Mouse (Mus musculus) thymus, postnatal 36 days (tissue): Measurements from ENCODE around the gene Gng12.
"Not testable (repeated sequence)": the region's sequence is repeated elsewhere in the genome, so short reads cannot be mapped to it uniquely, and the experiment has no call there.

Experiments used
- DNase-seq, 2 experiments: peaks; one replicate each; pipeline ENCODE4 v3.0.0; 2022; ENCODE audit warnings: mixed read lengths in 2 of 2

Gene Gng12

GRCm38 (mm10) chr6:66958466-66959235 lies 62.5 kb downstream of the Gng12 start:
- DNase-seq = no peak

GRCm38 (mm10) chr6:66962582-66963043 lies 66.4 kb downstream of the Gng12 start:
- DNase-seq = no peak

- DNase-seq = no peak
Observed at GRCm38 (mm10) chr6:66963068-66963467, 66.9 kb downstream of the Gng12 start.

- DNase-seq = not testable (repeated sequence)
Observed at GRCm38 (mm10) chr6:66963651-66964050, 67.5 kb downstream of the Gng12 start.

- DNase-seq = no peak
Observed at GRCm38 (mm10) chr6:66964222-66964621, 68.0 kb downstream of the Gng12 start.

GRCm38 (mm10) chr6:66965203-66965602 lies 69.0 kb downstream of the Gng12 start:
- DNase-seq = no peak

- DNase-seq = no peak
Observed at GRCm38 (mm10) chr6:66967788-66968187, 71.6 kb downstream of the Gng12 start.

GRCm38 (mm10) chr6:66969446-66969845 lies 73.2 kb downstream of the Gng12 start:
- no peak for DNase-seq

GRCm38 (mm10) chr6:66972300-66972699 lies 76.1 kb downstream of the Gng12 start:
- peak; percentile 21 to 27 for DNase-seq

GRCm38 (mm10) chr6:66973180-66973579 lies 77.0 kb downstream of the Gng12 start:
- DNase-seq = peak; percentile 21 to 39

- DNase-seq = no peak
Observed at GRCm38 (mm10) chr6:66975522-66975921, 79.3 kb downstream of the Gng12 start.

- DNase-seq = no peak
Observed at GRCm38 (mm10) chr6:66979197-66979596, 83.0 kb downstream of the Gng12 start.

GRCm38 (mm10) chr6:66980040-66980439 lies 83.8 kb downstream of the Gng12 start:
- DNase-seq = no peak

- no peak for DNase-seq
Observed at GRCm38 (mm10) chr6:66981366-66981765, 85.2 kb downstream of the Gng12 start.

- DNase-seq = no peak
Observed at GRCm38 (mm10) chr6:66981864-66982263, 85.7 kb downstream of the Gng12 start.

GRCm38 (mm10) chr6:66984079-66984478 lies 87.9 kb downstream of the Gng12 start:
- DNase-seq = no peak

- DNase-seq = no peak
Observed at GRCm38 (mm10) chr6:66984672-66985071, 88.5 kb downstream of the Gng12 start.

GRCm38 (mm10) chr6:66985500-66985899 lies 89.3 kb downstream of the Gng12 start:
- DNase-seq = no peak

GRCm38 (mm10) chr6:66986063-66986462 lies 89.9 kb downstream of the Gng12 start:
- no peak for DNase-seq

- peak; percentile 32 to 59 for DNase-seq
Observed at GRCm38 (mm10) chr6:66987643-66988042, 91.4 kb downstream of the Gng12 start.

- DNase-seq = no peak
Observed at GRCm38 (mm10) chr6:66988363-66988762, 92.2 kb downstream of the Gng12 start.

GRCm38 (mm10) chr6:66989037-66989436 lies 92.8 kb downstream of the Gng12 start:
- DNase-seq = no peak

- no peak for DNase-seq
Observed at GRCm38 (mm10) chr6:66989518-66989917, 93.3 kb downstream of the Gng12 start.

- DNase-seq = no peak
Observed at GRCm38 (mm10) chr6:66992232-66992631, 96.0 kb downstream of the Gng12 start.

- DNase-seq = no peak
Observed at GRCm38 (mm10) chr6:66992786-66993185, 96.6 kb downstream of the Gng12 start.
